Mouse (Mus musculus) forebrain, embryonic 11.5 days (tissue): ENCODE measurements around the gene Dgke. TPM values are rescaled to one million over a fixed set of nuclear protein-coding genes. Genes with fewer than 3 reads are reported as not detected.

Experiments used
- ATAC-seq: fragments of 200-750 bp; cut with Nextera tagmentation; replicated peaks from 2 replicates; pipeline ENCODE4 v1.8.0; 2017; ENCODE audit warnings: moderate TSS enrichment; ENCODE audit not compliant: low FRiP score
- DNase-seq: peaks from one replicate; pipeline ENCODE4 v3.0.0-alpha.2; 2017; ENCODE audit warnings: low spot score
- H3K27ac ChIP-seq: fragments of 300-500 bp; sonication (generic); 2 replicates; pipeline ENCODE4 v1.5.1; 2014; ENCODE audit warnings: low read depth, low read length
- H3K27me3 ChIP-seq: fragments of 300-500 bp; sonication (generic); 2 replicates; pipeline ENCODE4 v1.6.1; 2014; ENCODE audit warnings: mild to moderate bottlenecking, low read length, mixed read lengths; ENCODE audit not compliant: control insufficient read depth, insufficient read depth
- H3K36me3 ChIP-seq: fragments of 300-500 bp; sonication (generic); 2 replicates; pipeline ENCODE4 v1.6.1; 2014; ENCODE audit warnings: mild to moderate bottlenecking, low read length, moderate library complexity, mixed read lengths; ENCODE audit not compliant: control insufficient read depth, insufficient read depth
- H3K4me1 ChIP-seq: fragments of 300-500 bp; sonication (generic); replicated peaks from 2 replicates; pipeline ENCODE4 v1.6.1; 2014; ENCODE audit warnings: low read length, mixed read lengths; ENCODE audit not compliant: control insufficient read depth, insufficient read depth
- H3K4me2 ChIP-seq: fragments of 300-500 bp; sonication (generic); 2 replicates; pipeline ENCODE4 v1.6.1; 2014; ENCODE audit warnings: low read depth, mild to moderate bottlenecking, low read length, moderate library complexity, mixed read lengths; ENCODE audit not compliant: severe bottlenecking
- H3K4me3 ChIP-seq: fragments of 300-500 bp; sonication (generic); 2 replicates; pipeline ENCODE4 v1.5.1; 2014; ENCODE audit warnings: low read depth, low read length
- H3K9ac ChIP-seq: fragments of 300-500 bp; sonication (generic); 2 replicates; pipeline ENCODE4 v1.6.1; 2014; ENCODE audit warnings: low read length
- H3K9me3 ChIP-seq: fragments of 300-500 bp; sonication (generic); 2 replicates; pipeline ENCODE4 v1.6.1; 2016; ENCODE audit warnings: low read length, mixed read lengths; ENCODE audit not compliant: control insufficient read depth
- WGBS: fragments of 180-500 bp; shearing (Covaris S2); extraction: QIAGEN DNeasy Blood & Tissue Kit; methylation state at CpG from one replicate; pipeline ENCODE4 v1.1.7; 2014; 5-methylcytosine and 5-hydroxymethylcytosine counted together
- polyA plus RNA-seq: library from polyadenylated mRNA; unstranded; fragments of >200 nt; fragmentation: Nextera tagmentation; extraction: Ambion mirVana; gene quantifications from 2 replicates; pipeline ENCODE4 v1.2.1, GENCODE M21; 2014

Gene Dgke
- polyA plus RNA-seq, 1 experiment from 2014 or later = 4.8 TPM

- no peak overlapping the region for H3K4me3 ChIP-seq
- DNase-seq = no peak
- no peak overlapping the region for H3K4me2 ChIP-seq
- WGBS = 86% methylated on average over 5 of the region's 5 CpGs
- H3K9me3 ChIP-seq = no peaks in the 10 kb centered on the region
- no peak for ATAC-seq
- H3K27me3 ChIP-seq = no peaks in the 10 kb centered on the region
- no peak overlapping the region for H3K27ac ChIP-seq
- no peaks in the 10 kb centered on the region for H3K4me1 ChIP-seq
- H3K36me3 ChIP-seq = no peaks in the 10 kb centered on the region
- H3K9ac ChIP-seq = no peak overlapping the region
Measured at GRCm38 (mm10) chr11:89012241-89012640, 54.4 kb downstream of the Dgke start.

- no peak for DNase-seq
- no peak overlapping the region for H3K4me2 ChIP-seq
- H3K4me1 ChIP-seq = no peaks in the 10 kb centered on the region
- no peaks in the 10 kb centered on the region for H3K36me3 ChIP-seq
- H3K4me3 ChIP-seq = no peak overlapping the region
- H3K27ac ChIP-seq = no peak overlapping the region
- WGBS = 83% methylated on average over 7 of the region's 7 CpGs
- no peaks in the 10 kb centered on the region for H3K9me3 ChIP-seq
- no peaks in the 10 kb centered on the region for H3K27me3 ChIP-seq
- ATAC-seq = no peak
- H3K9ac ChIP-seq = no peak overlapping the region
Measured at GRCm38 (mm10) chr11:89009496-89009895, 57.2 kb downstream of the Dgke start.

GRCm38 (mm10) chr11:89009066-89009465, 57.6 kb downstream of the Dgke start:
- Histone ChIP-seq H3K36me3 (no peaks in the 10 kb centered on the region), H3K27me3 (no peaks in the 10 kb centered on the region), H3K9me3 (no peaks in the 10 kb centered on the region), H3K4me2 (no peak overlapping the region), H3K27ac (no peak overlapping the region), H3K9ac (no peak overlapping the region), H3K4me3 (no peak overlapping the region), H3K4me1 (no peaks in the 10 kb centered on the region)
- 89% methylated on average over 9 of the region's 9 CpGs for WGBS
- no peak for ATAC-seq
- DNase-seq = no peak

GRCm38 (mm10) chr11:89007582-89007981, 59.1 kb downstream of the Dgke start:
- Histone ChIP-seq H3K27ac (no peak overlapping the region), H3K36me3 (no peaks in the 10 kb centered on the region), H3K27me3 (no peaks in the 10 kb centered on the region), H3K4me3 (no peak overlapping the region), H3K9me3 (no peaks in the 10 kb centered on the region), H3K9ac (no peak overlapping the region), H3K4me1 (no peaks in the 10 kb centered on the region), H3K4me2 (no peak overlapping the region)
- 86% methylated on average over 3 of the region's 3 CpGs for WGBS
- DNase-seq = no peak
- ATAC-seq = no peak

- no peaks in the 10 kb centered on the region for H3K4me1 ChIP-seq
Measured at GRCm38 (mm10) chr11:89006404-89006803, 60.2 kb downstream of the Dgke start.

GRCm38 (mm10) chr11:89005473-89005872, 61.2 kb downstream of the Dgke start:
- 79% methylated on average over 5 of the region's 5 CpGs for WGBS
- H3K9me3 ChIP-seq = no peaks in the 10 kb centered on the region
- peaks cover 1% of the 10 kb centered on the region; the same call in 1 of the 2 replicates for H3K27me3 ChIP-seq
- no peak overlapping the region for H3K4me3 ChIP-seq
- H3K27ac ChIP-seq = no peak overlapping the region
- no peaks in the 10 kb centered on the region for H3K36me3 ChIP-seq
- no peaks in the 10 kb centered on the region for H3K4me1 ChIP-seq
- no peak for DNase-seq
- no peak overlapping the region for H3K9ac ChIP-seq
- no peak for ATAC-seq
- no peak overlapping the region for H3K4me2 ChIP-seq

More at GRCm38 (mm10) chr11:89006404-89006803, 60.2 kb downstream of the Dgke start:
- ATAC-seq (no peak), DNase-seq (no peak)
- no peak overlapping the region for H3K4me3 ChIP-seq
- no peak overlapping the region for H3K4me2 ChIP-seq
- H3K27ac ChIP-seq = no peak overlapping the region
- no peaks in the 10 kb centered on the region for H3K36me3 ChIP-seq
- H3K27me3 ChIP-seq = no peaks in the 10 kb centered on the region
- H3K9ac ChIP-seq = no peak overlapping the region
- no peaks in the 10 kb centered on the region for H3K9me3 ChIP-seq

GRCm38 (mm10) chr11:89003726-89004125, 62.9 kb downstream of the Dgke start:
- ATAC-seq (no peak), DNase-seq (no peak)
- no peak overlapping the region for H3K27ac ChIP-seq
- H3K9me3 ChIP-seq = no peaks in the 10 kb centered on the region
- 85% methylated on average over 4 of the region's 4 CpGs for WGBS
- H3K36me3 ChIP-seq = no peaks in the 10 kb centered on the region
- no peaks in the 10 kb centered on the region; the same call in 1 of the 2 replicates for H3K4me1 ChIP-seq
- H3K9ac ChIP-seq = no peak overlapping the region
- H3K27me3 ChIP-seq = peaks cover 19% of the 10 kb centered on the region
- no peak overlapping the region for H3K4me3 ChIP-seq
- H3K4me2 ChIP-seq = no peak overlapping the region

- ATAC-seq (no peak), DNase-seq (no peak)
- Histone ChIP-seq H3K27me3 (peaks cover 22% of the 10 kb centered on the region), H3K36me3 (no peaks in the 10 kb centered on the region), H3K4me2 (no peak overlapping the region), H3K4me1 (no peaks in the 10 kb centered on the region; the same call in 1 of the 2 replicates), H3K4me3 (no peak overlapping the region), H3K27ac (no peak overlapping the region), H3K9ac (no peak overlapping the region), H3K9me3 (no peaks in the 10 kb centered on the region)
- WGBS = 76% methylated on average over 6 of the region's 6 CpGs
Measured at GRCm38 (mm10) chr11:89003078-89003477, 63.6 kb downstream of the Dgke start.

GRCm38 (mm10) chr11:89002621-89003020, 64.0 kb downstream of the Dgke start:
- H3K4me3 ChIP-seq = no peak overlapping the region
- 89% methylated on average over 5 of the region's 5 CpGs for WGBS
- H3K4me1 ChIP-seq = no peaks in the 10 kb centered on the region; the same call in 1 of the 2 replicates
- H3K27me3 ChIP-seq = peaks cover 22% of the 10 kb centered on the region
- DNase-seq = no peak
- no peak overlapping the region for H3K9ac ChIP-seq
- H3K9me3 ChIP-seq = no peaks in the 10 kb centered on the region
- no peaks in the 10 kb centered on the region for H3K36me3 ChIP-seq
- H3K4me2 ChIP-seq = no peak overlapping the region
- no peak for ATAC-seq
- H3K27ac ChIP-seq = no peak overlapping the region
